Mouse (Mus musculus): Measurements from ENCODE around the gene Rai1. TPM values are rescaled to one million over a fixed set of nuclear protein-coding genes. Genes with fewer than 3 reads are reported as not detected.

The Rai1 gene
- polyA plus RNA-seq, 1 experiment from 2014 or later, result 3.8 TPM

DNA sequence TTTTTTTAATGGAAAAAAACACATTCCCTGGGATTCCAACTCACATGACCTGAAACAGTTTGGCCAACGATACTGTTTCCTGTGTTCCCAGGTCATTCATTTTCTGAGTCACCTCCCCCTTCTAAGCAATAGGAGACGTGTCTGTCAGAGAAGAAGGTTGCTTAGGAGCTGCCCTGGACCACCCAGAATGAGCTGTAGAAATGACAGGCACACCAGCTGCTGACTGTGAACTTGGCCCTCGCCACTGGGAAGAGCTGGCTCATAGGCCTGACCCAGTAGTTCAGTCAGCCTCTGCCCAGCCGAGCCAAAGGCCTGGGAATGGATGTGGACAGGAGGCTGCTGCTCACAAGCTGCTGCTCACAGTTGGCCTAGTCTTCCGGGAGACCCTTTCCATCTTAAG lies 60.3 kb downstream of the Rai1 start:
- Histone ChIP-seq H3K27me3 (no peaks in the 10 kb centered on the region), H3K9ac (no peak overlapping the region), H3K9me3 (replicated peaks) (no peaks in the 10 kb centered on the region), H3K27ac (replicated peaks) (no peak overlapping the region), H3K36me3 (replicated peaks) (0 out of 2 replicates have a peak, but pooled peaks cover 3% of the 10 kb centered on the region), H3K4me1 (replicated peaks) (peaks cover 47% of the 10 kb centered on the region), H3K4me2 (no peak overlapping the region), H3K4me3 (replicated peaks) (no peak overlapping the region)
- WGBS (ENCODE audit: insufficient replicate concordance), result 72% methylated on average over 5 of the region's 5 CpGs
- ATAC-seq (ENCODE audit: insufficient read depth), result no peak

DNA sequence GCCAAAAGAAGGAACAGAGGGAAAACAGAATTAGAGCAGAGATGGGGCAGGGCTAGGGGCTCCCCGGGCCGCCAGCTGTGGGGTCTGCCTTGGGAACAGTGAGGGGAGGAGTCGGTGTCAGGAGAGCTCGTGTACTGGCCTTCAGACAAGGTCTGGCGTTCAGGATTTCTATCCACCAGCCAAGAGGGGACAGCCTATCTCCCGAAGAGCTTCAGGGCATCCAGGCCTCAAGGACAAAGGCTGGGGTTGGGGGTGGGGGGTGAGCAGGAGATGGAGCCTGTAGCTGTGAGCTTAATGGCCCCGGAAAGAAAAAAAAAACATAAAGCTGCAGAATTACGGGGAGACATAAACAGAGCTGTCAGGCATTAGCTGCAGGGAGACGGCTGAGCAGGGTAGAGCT lies 64.0 kb downstream of the Rai1 start:
- Histone ChIP-seq H3K9ac (no peak overlapping the region), H3K4me1 (replicated peaks) (peaks cover 36% of the 10 kb centered on the region), H3K27ac (replicated peaks) (no peak overlapping the region), H3K27me3 (no peaks in the 10 kb centered on the region), H3K36me3 (replicated peaks) (no peaks in the 10 kb centered on the region), H3K9me3 (replicated peaks) (no peaks in the 10 kb centered on the region), H3K4me3 (replicated peaks) (no peak overlapping the region), H3K4me2 (no peak overlapping the region)
- WGBS (ENCODE audit: insufficient replicate concordance), result 64% methylated on average over 9 of the region's 9 CpGs
- ATAC-seq (ENCODE audit: insufficient read depth), result no peak

DNA sequence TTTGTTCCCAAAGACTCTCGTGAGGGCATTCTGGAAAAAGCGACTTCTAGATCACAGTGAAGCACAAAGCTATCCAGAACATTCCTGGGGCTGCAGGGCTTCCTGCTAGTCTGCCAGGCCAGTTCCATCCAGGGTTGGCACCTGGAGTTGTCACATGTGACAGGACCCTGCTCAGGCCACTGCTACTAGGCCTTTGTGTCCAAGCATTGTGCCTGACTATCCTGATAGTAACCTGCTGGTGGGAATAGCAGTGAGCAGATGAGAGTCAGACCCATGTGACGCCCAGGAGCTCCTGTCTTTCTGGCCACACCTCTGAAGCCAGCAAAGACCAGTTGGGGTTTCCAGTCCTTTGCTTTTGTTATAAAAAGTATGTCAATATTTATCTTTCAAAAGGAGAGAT lies 67.3 kb downstream of the Rai1 start:
- H3K4me1 ChIP-seq (replicated peaks), result peaks cover 57% of the 10 kb centered on the region
- ATAC-seq (ENCODE audit: insufficient read depth), result no peak
- peaks cover 21% of the 10 kb centered on the region for H3K27me3 ChIP-seq
- WGBS (ENCODE audit: insufficient replicate concordance), result 77% methylated on average over 3 of the region's 3 CpGs
- no peak overlapping the region for H3K9ac ChIP-seq
- no peak overlapping the region for H3K4me3 ChIP-seq (replicated peaks)
- H3K27ac ChIP-seq (replicated peaks), result no peak overlapping the region
- H3K36me3 ChIP-seq (replicated peaks), result no peaks in the 10 kb centered on the region
- H3K4me2 ChIP-seq, result no peak overlapping the region
- no peaks in the 10 kb centered on the region for H3K9me3 ChIP-seq (replicated peaks)

DNA sequence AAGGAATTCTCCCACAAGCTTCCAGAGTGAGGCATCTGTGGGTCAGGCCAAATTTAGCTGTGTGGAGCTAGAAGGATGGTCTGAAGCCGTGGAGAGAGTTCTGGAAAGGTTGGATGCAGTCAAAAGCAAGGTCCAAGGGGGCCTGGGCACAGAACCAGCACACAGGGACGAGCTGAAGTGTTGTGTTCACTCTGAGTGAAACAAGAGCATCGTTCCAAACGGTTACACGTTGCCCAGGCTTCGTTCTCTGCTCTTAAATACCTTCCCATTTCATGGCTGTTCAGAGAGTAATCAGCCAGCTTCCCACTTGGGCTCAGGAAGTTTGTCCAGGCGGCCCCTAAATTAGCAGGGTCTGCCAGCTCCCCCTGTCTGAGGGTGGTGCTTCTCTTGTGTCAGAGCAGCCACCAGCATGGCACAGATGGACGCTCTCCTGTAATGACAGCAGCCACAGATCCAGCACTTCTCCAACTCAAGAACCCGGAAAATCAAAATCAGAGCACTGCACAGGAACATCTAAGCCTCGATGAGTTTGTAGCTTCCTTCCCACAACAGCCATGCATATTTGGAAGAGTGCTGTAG lies 68.9 kb downstream of the Rai1 start:
- Histone ChIP-seq H3K9ac (no peak overlapping the region), H3K4me2 (no peak overlapping the region), H3K4me1 (replicated peaks) (peaks cover 66% of the 10 kb centered on the region), H3K4me3 (replicated peaks) (no peak overlapping the region), H3K27ac (replicated peaks) (no peak overlapping the region), H3K27me3 (peaks cover 29% of the 10 kb centered on the region), H3K36me3 (replicated peaks) (no peaks in the 10 kb centered on the region), H3K9me3 (replicated peaks) (no peaks in the 10 kb centered on the region)
- ATAC-seq (ENCODE audit: insufficient read depth), result no peak
- 68% methylated on average over 10 of the region's 10 CpGs for WGBS (ENCODE audit: insufficient replicate concordance)

DNA sequence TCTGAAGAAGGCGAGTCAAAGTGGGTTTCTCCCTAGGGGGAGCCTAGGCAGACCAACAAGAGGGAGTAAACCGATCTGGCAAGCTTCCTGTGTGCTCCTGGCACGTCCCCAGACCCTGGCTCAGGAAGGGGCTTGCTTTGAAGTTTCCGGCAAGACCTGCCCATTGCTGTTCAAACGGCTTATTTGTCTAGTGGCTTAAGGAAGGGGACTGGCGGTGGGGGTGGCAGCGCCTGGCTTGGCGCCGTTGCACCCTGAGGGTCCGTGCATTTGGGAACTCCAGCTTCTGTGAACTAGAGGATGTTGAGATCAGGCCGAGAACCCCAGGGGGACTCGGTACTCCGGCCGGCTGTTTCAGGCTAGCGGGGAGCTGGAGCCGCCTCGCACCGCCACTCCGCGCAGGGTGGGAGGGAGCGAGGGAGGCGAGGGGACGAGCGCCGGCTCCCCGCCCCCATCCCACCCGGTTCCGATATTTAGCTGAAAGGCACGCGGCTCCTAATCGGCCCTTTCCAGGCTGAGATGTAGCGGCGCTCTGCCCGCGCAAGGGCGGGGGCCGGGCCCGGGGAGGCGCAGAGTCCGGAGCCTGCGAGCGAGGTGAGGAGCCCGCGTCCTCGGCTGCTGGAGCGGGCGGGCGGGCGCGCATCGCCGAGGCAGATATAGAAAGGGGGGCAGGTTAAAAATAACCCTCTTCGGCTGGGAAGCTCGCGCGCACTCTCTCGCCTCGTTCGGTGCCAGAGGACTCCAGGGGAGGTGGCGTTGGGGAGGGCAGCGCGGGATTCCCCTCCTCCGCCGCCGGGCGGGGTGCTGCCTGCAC lies 70.8 kb downstream of the Rai1 start:
- Histone ChIP-seq H3K27me3 (peaks cover 29% of the 10 kb centered on the region), H3K4me2 (peak overlapping the region; percentile 99), H3K4me1 (replicated peaks) (peaks cover 80% of the 10 kb centered on the region), H3K4me3 (replicated peaks) (peak overlapping the region; percentile 66), H3K9me3 (replicated peaks) (no peaks in the 10 kb centered on the region), H3K27ac (replicated peaks) (peak overlapping the region; percentile 69), H3K9ac (peak overlapping the region; percentile 63), H3K36me3 (replicated peaks) (no peaks in the 10 kb centered on the region)
- peak; percentile 81 for ATAC-seq (ENCODE audit: insufficient read depth)
- WGBS (ENCODE audit: insufficient replicate concordance), result under 1% methylated on average over 66 of the region's 66 CpGs

DNA sequence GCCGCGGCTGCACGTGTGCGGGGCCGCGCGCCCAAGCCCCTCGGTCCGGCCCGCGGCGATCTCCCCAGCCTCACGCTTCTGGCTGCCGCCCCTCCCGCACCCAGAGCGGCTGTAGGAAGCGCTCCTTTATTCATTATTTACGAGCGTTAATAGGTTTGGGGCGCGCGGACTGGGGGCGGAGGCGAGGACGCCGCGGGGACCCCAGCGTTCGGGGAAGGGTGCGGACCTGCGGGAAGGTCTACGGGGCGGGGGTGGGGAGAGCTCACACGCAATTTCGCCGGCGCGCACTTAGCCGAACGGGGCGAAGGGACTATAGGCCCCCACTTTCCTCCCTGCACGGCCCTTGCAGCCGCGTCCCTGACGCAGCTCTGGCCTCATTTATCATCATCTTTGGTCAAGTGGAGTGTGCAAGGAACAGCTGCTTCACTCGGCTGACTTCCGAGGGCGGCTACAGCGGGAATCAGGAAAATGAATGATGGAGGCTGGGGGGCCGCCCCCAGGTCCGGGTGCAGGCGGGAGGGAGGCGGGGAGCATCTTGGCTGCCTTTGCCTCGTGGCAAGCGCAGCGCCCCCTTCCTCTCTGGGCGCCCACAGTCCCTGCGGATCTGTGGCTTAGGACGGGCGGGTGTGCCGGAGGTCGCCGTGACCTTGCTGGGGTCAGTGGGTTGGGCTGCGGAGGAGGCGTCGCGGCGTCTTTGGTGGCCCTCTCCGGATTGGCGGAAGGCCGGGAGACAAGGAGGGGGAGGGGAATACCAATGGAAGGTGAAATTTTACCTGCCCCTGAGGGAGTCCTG lies 71.6 kb downstream of the Rai1 start:
- H3K4me1 ChIP-seq (replicated peaks), result peaks cover 87% of the 10 kb centered on the region
- H3K9me3 ChIP-seq (replicated peaks), result no peaks in the 10 kb centered on the region
- H3K27ac ChIP-seq (replicated peaks), result peak overlapping the region; percentile 69
- peak overlapping the region; percentile 66 for H3K4me3 ChIP-seq (replicated peaks)
- H3K27me3 ChIP-seq, result peaks cover 29% of the 10 kb centered on the region
- under 1% methylated on average over 70 of the region's 71 CpGs for WGBS (ENCODE audit: insufficient replicate concordance)
- peak overlapping the region; percentile 99 for H3K4me2 ChIP-seq
- no peaks in the 10 kb centered on the region for H3K36me3 ChIP-seq (replicated peaks)
- ATAC-seq (ENCODE audit: insufficient read depth), result peak; percentile 32; the same call in 1 of the 2 replicates
- peak overlapping the region; percentile 63 for H3K9ac ChIP-seq

DNA sequence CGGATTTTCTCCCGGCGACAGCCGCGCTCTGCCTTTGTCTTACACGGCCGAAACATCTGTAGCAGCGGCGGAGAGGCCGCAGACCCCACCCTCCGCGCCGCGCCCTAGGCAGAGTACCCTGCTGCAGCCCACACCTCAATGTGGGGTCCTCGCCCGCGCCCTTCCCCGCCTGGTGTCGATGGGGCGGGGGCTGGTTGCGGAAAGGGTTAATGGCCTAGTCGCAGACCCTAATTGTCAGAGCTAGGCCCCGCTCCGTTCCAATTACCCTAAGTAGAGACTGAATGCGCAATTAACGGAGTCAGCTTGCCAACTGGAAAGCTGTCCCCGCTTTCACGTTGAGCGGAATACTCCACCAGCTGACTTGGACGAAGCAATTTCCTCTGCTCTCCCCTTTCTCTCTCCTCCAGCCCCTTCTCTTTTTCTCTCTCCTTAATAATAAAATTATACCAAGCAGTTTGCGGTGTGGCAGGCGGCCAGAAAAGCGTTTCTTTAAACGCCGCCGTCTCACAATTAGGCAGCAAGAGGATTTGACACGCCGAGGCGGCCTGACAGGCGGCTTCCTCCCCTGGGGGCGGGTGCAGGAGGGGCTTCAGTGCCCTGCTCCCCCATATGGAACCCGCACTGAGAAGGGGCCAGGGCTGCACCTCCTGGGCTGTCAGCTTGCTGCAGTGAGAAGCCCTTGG lies 72.3 kb downstream of the Rai1 start:
- Histone ChIP-seq H3K9me3 (replicated peaks) (no peaks in the 10 kb centered on the region), H3K4me1 (replicated peaks) (peaks cover 91% of the 10 kb centered on the region), H3K27ac (replicated peaks) (no peak overlapping the region), H3K36me3 (replicated peaks) (no peaks in the 10 kb centered on the region), H3K9ac (peak overlapping the region; percentile 63; the same call in 1 of the 2 replicates), H3K4me3 (replicated peaks) (peak overlapping the region; percentile 66), H3K27me3 (peaks cover 29% of the 10 kb centered on the region), H3K4me2 (peak overlapping the region; percentile 99)
- 5% methylated on average over 42 of the region's 42 CpGs for WGBS (ENCODE audit: insufficient replicate concordance)
- ATAC-seq (ENCODE audit: insufficient read depth), result no peak

DNA sequence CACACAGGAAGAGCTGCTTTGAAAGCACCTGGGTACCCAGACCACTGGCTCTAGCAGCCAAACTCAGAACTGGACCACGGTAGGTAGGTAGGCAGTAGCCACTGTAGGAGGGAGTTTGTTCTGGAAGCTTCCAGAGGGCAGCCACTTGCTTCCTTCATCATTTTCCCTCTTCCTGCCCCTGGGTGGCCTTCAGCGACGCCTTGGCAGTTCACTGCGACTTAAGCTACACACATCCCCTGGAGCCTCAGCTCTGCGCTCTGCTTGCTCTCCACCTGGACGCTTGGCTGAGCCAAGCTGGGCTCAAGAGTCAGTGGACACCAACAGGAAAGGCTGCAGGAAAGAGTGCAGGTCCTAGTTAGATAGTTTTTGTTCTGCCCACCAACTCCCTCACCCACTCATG lies 73.2 kb downstream of the Rai1 start:
- no peak for ATAC-seq (ENCODE audit: insufficient read depth)
- no peak overlapping the region for H3K4me3 ChIP-seq (replicated peaks)
- WGBS (ENCODE audit: insufficient replicate concordance), result 77% methylated on average over 6 of the region's 6 CpGs
- H3K9me3 ChIP-seq (replicated peaks), result no peaks in the 10 kb centered on the region
- H3K27ac ChIP-seq (replicated peaks), result no peak overlapping the region
- peak overlapping the region; percentile 99; the same call in 1 of the 2 replicates for H3K4me2 ChIP-seq
- peaks cover 29% of the 10 kb centered on the region for H3K27me3 ChIP-seq
- no peak overlapping the region for H3K9ac ChIP-seq
- H3K4me1 ChIP-seq (replicated peaks), result peaks cover 92% of the 10 kb centered on the region
- H3K36me3 ChIP-seq (replicated peaks), result no peaks in the 10 kb centered on the region

DNA sequence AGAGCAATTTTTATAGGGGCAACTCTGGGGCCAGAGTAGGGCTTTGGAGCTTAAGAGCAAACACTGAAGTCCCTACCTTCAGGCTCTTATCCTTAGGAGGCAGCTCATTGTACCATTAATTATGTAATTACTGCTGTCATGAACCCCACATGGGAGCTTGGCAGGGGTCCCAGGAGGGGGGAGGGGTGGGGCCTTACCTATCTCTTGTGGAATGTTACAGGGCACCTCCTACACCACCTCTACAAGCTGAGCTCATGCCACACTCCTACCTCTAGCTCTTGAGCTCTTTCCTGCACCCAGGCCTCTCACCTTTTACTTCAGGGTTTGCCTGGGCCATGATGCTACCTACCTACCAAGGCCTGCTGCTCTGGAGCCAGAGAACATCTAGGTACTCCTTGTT lies 73.7 kb downstream of the Rai1 start:
- Histone ChIP-seq H3K4me3 (replicated peaks) (no peak overlapping the region), H3K27ac (replicated peaks) (no peak overlapping the region), H3K4me1 (replicated peaks) (peaks cover 92% of the 10 kb centered on the region), H3K9ac (no peak overlapping the region), H3K27me3 (peaks cover 29% of the 10 kb centered on the region), H3K4me2 (no peak overlapping the region), H3K36me3 (replicated peaks) (no peaks in the 10 kb centered on the region), H3K9me3 (replicated peaks) (no peaks in the 10 kb centered on the region)
- no peak for ATAC-seq (ENCODE audit: insufficient read depth)

DNA sequence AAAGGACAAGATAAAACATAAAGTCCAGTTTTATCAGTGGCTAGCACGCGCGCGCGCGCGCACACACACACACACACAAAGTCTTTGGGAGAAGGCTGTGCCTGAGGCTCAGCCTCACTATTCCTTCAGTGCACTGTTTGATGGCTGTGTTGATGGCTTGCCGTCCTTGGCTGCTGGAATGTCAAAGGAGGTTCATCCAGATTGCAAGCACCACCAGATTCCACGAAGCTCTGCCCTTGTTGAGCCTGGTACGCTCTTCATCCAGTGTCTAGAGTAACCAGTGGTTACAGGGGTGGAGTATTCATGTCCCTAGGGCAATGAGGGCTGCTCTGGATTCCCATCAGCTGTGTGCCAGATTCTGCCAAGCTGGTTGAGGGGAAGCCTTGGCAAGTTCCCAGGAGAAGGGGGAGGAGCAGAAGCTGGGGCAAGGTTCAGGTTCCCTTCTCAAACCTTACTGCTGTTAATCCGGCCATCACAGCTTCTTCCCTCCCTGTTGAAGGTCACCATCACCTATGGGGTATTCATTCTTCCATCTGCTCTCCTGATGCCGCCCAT lies 77.4 kb downstream of the Rai1 start:
- Histone ChIP-seq H3K36me3 (replicated peaks) (peaks cover 17% of the 10 kb centered on the region), H3K4me3 (replicated peaks) (no peak overlapping the region), H3K4me2 (no peak overlapping the region), H3K9ac (no peak overlapping the region), H3K27ac (replicated peaks) (no peak overlapping the region), H3K4me1 (replicated peaks) (peaks cover 87% of the 10 kb centered on the region), H3K27me3 (peaks cover 7% of the 10 kb centered on the region), H3K9me3 (replicated peaks) (no peaks in the 10 kb centered on the region)
- WGBS (ENCODE audit: insufficient replicate concordance), result 73% methylated on average over 12 of the region's 12 CpGs
- no peak for ATAC-seq (ENCODE audit: insufficient read depth)

Measured in liver, embryonic 15.5 days (tissue).